Mouse (Mus musculus): ENCODE measurements around the gene Lamb1. TPM values are rescaled to one million over a fixed set of nuclear protein-coding genes. Genes with fewer than 3 reads are reported as not detected.

Lamb1 gene
- polyA plus RNA-seq, 1 experiment, result 8.4 TPM

DNA sequence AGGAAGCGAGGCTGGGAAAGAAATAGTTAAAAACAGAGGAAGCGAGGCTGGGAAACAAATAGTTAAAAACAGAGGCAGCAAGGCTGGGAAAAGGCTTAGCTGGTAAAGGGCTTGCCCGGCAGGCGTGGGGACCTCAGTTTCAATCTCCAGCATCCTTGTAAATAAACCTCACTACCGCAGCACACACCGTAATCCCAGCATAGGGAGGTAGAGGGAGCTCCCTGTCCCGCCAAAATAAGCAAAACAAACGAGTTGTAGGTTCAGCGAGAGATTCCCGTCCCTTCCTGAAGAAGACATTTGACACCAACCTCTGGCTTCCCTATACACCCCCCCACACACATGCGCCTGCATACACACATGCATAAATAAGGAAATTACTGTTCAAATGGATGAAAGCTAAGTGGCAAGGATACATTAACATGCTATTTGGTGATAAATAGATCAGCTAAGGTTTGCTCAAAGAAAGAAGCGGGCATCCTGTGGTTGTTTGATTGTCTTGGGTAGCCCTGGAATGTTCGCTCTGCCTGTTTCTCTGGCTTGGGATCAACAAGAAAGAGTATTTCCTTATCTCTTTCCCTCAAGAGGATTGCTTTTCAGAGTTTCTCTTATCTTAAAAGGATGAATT, 111.4 kb downstream of the Lamb1 start:
- no peak for DNase-seq (ENCODE audit: extremely low spot score in 1 of 2, low spot score in 1 of 2)

DNA sequence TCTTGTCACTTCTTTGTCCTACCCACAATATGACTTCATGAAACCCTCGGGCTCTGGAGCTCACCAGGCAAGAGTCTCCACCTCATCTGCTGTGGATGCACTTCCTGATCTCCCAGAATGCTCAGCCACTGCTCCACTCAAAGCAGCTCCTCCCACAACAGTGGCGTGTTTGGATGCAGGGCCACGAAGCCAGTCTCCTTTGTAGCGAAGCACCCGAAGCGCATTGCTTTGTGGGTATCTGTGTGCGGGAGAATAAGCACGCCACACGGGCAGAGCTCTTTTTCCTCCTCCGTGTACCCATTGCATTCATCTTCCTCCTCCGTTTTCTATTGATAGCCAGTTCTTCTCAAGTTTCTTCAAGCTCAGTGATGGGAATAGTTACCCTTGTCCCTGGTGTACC, 112.2 kb downstream of the Lamb1 start:
- no peak for DNase-seq (ENCODE audit: extremely low spot score in 1 of 2, low spot score in 1 of 2)

Other genes starting within 250 kb of the Lamb1 start
- 0.57 and 0.70 TPM in 2 replicates for gene Fam110c, start 191.4 kb upstream of the Lamb1 start, polyA plus RNA-seq (2012; rRNA removed)
- gene Gm6993, start 24.5 kb upstream of the Lamb1 start, polyA plus RNA-seq (2012; rRNA removed), result not detected in 2 replicates
- gene Dld, start 86.2 kb downstream of the Lamb1 start, polyA plus RNA-seq (2012; rRNA removed), result 90.4 and 99.2 TPM in 2 replicates
- gene Slc26a3, start 125.6 kb downstream of the Lamb1 start, polyA plus RNA-seq (2012; rRNA removed), result 0.10 TPM in 1 of 2 replicates, not detected in the other
- 11.0 and 11.5 TPM in 2 replicates for gene Cbll1, start 234.4 kb downstream of the Lamb1 start, polyA plus RNA-seq (2012; rRNA removed)

Measured in frontal cortex, adult 2 months (tissue).